Mouse (Mus musculus) liver, embryonic 15.5 days (tissue): ENCODE results near the gene Cenpx. TPM values are rescaled to one million over a fixed set of nuclear protein-coding genes. Genes with fewer than 3 reads are reported as not detected.
A peak's percentile ranks its signal among the peaks of the same experiment; 100 is the strongest.
"Not testable (repeated sequence)": the region's sequence is repeated elsewhere in the genome, so short reads cannot be mapped to it uniquely, and the experiment has no call there.

Experiments used
- ATAC-seq: fragments of 200-750 bp; cut with Nextera tagmentation; 2 replicates; pipeline ENCODE4 v1.8.0; 2017; ENCODE audit warnings: moderate number of reproducible peaks, mild to moderate bottlenecking, moderate library complexity; ENCODE audit not compliant: insufficient read depth
- H3K27ac ChIP-seq: fragments of 300-500 bp; sonication (generic); replicated peaks from 2 replicates; pipeline ENCODE4 v1.5.1; 2015; ENCODE audit warnings: mild to moderate bottlenecking, inconsistent platforms
- H3K27me3 ChIP-seq: fragments of 300-500 bp; sonication (generic); 2 replicates; pipeline ENCODE4 v1.6.1; 2015; ENCODE audit warnings: mild to moderate bottlenecking, inconsistent platforms
- H3K36me3 ChIP-seq: fragments of 300-500 bp; sonication (generic); replicated peaks from 2 replicates; pipeline ENCODE4 v1.6.1; 2015; ENCODE audit warnings: moderate library complexity, mild to moderate bottlenecking, inconsistent platforms
- H3K4me1 ChIP-seq: fragments of 300-500 bp; sonication (generic); replicated peaks from 2 replicates; pipeline ENCODE4 v1.6.1; 2015; ENCODE audit warnings: inconsistent platforms
- H3K4me2 ChIP-seq: fragments of 300-500 bp; sonication (generic); 2 replicates; pipeline ENCODE4 v1.6.1; 2015; ENCODE audit warnings: moderate library complexity, mild to moderate bottlenecking, inconsistent platforms
- H3K4me3 ChIP-seq: fragments of 300-500 bp; sonication (generic); replicated peaks from 2 replicates; pipeline ENCODE4 v1.5.1; 2015; ENCODE audit warnings: mild to moderate bottlenecking, inconsistent platforms
- H3K9ac ChIP-seq: fragments of 300-500 bp; sonication (generic); 2 replicates; pipeline ENCODE4 v1.6.1; 2015; ENCODE audit warnings: moderate library complexity, mild to moderate bottlenecking, inconsistent platforms
- H3K9me3 ChIP-seq: fragments of 300-500 bp; sonication (generic); replicated peaks from 2 replicates; pipeline ENCODE4 v1.6.1; 2016; ENCODE audit warnings: inconsistent platforms
- WGBS: fragments of 180-500 bp; shearing (Covaris S2); methylation state at CpG from one replicate; pipeline ENCODE4 v1.1.7; 2015; ENCODE audit warnings: mixed read lengths; ENCODE audit not compliant: insufficient replicate concordance; 5-methylcytosine and 5-hydroxymethylcytosine counted together
- polyA plus RNA-seq: library from polyadenylated mRNA; unstranded; fragments of >200 nt; fragmentation: Nextera tagmentation; extraction: Ambion mirVana; gene quantifications from 2 replicates; pipeline ENCODE4 v1.2.1, GENCODE M21; 2015

Cenpx gene
- polyA plus RNA-seq, 1 experiment from 2014 or later, result 88.4 TPM

GRCm38 (mm10) chr11:120675875-120676274, 37.7 kb downstream of the Cenpx start:
- H3K4me3 ChIP-seq, H3K27ac ChIP-seq, H3K9me3 ChIP-seq, H3K9ac ChIP-seq, ATAC-seq, H3K27me3 ChIP-seq, H3K4me2 ChIP-seq: not testable (repeated sequence)
- Histone ChIP-seq H3K36me3 (peaks cover 37% of the 10 kb centered on the region), H3K4me1 (peaks cover 42% of the 10 kb centered on the region)
- WGBS, result 54% methylated on average over 5 of the region's 5 CpGs

- H3K36me3 ChIP-seq, result peaks cover 21% of the 10 kb centered on the region
- H3K4me2 ChIP-seq, result peak overlapping the region; percentile 91
- peak overlapping the region; percentile 73 for H3K9ac ChIP-seq
- peak overlapping the region; percentile 85 for H3K4me3 ChIP-seq
- 0 out of 2 replicates have a peak, but pooled peaks cover 6% of the 10 kb centered on the region for H3K27me3 ChIP-seq
- peak; percentile 11 for ATAC-seq
- peaks cover 42% of the 10 kb centered on the region for H3K4me1 ChIP-seq
- peak overlapping the region; percentile 91 for H3K27ac ChIP-seq
- H3K9me3 ChIP-seq, result no peaks in the 10 kb centered on the region
- WGBS, result 22% methylated on average over 12 of the region's 12 CpGs
Measured at GRCm38 (mm10) chr11:120673594-120674122, 39.9 kb downstream of the Cenpx start.

GRCm38 (mm10) chr11:120672687-120673593, 40.6 kb downstream of the Cenpx start, which contains the start of gene Aspscr1:
Gene Aspscr1, plus strand, starts transcription at chr11:120672973.
- H3K9ac ChIP-seq, result peak within 1 kb of the TSS; percentile 73
- H3K4me2 ChIP-seq, result peak within 1 kb of the TSS; percentile 91
- WGBS, result 1% methylated on average over 78 of the region's 83 CpGs
- peak within 1 kb of the TSS; percentile 91 for H3K27ac ChIP-seq
- 0 out of 2 replicates have a peak, but pooled peaks cover 6% of the 10 kb centered on the region for H3K27me3 ChIP-seq
- H3K4me1 ChIP-seq, result peaks cover 42% of the 10 kb centered on the region
- peak; percentile 97 for ATAC-seq
- no peaks in the 10 kb centered on the region for H3K9me3 ChIP-seq
- H3K36me3 ChIP-seq, result peaks cover 14% of the 10 kb centered on the region
- H3K4me3 ChIP-seq, result peak within 1 kb of the TSS; percentile 85

- WGBS, result 24% methylated on average over 3 of the region's 3 CpGs
- Histone ChIP-seq H3K27me3 (peaks cover 58% of the 10 kb centered on the region), H3K4me1 (no peaks in the 10 kb centered on the region), H3K9ac (no peak overlapping the region), H3K9me3 (no peaks in the 10 kb centered on the region), H3K4me3 (no peak overlapping the region), H3K36me3 (no peaks in the 10 kb centered on the region), H3K4me2 (no peak overlapping the region), H3K27ac (no peak overlapping the region)
- no peak for ATAC-seq
Measured at GRCm38 (mm10) chr11:120666617-120667016, 46.9 kb downstream of the Cenpx start.

GRCm38 (mm10) chr11:120665406-120665805, 48.1 kb downstream of the Cenpx start:
- Histone ChIP-seq H3K4me3 (no peak overlapping the region), H3K4me1 (peaks cover 10% of the 10 kb centered on the region), H3K4me2 (no peak overlapping the region), H3K9ac (no peak overlapping the region), H3K36me3 (no peaks in the 10 kb centered on the region), H3K27me3 (peaks cover 69% of the 10 kb centered on the region), H3K9me3 (no peaks in the 10 kb centered on the region), H3K27ac (no peak overlapping the region)
- ATAC-seq, result no peak
- WGBS, result 68% methylated on average over 3 of the region's 3 CpGs

- Histone ChIP-seq H3K27me3 (peaks cover 80% of the 10 kb centered on the region), H3K9ac (no peak overlapping the region), H3K4me3 (no peak overlapping the region), H3K9me3 (no peaks in the 10 kb centered on the region), H3K4me1 (peaks cover 25% of the 10 kb centered on the region), H3K36me3 (no peaks in the 10 kb centered on the region), H3K27ac (no peak overlapping the region), H3K4me2 (no peak overlapping the region)
- 74% methylated on average over 5 of the region's 5 CpGs for WGBS
- ATAC-seq, result no peak
Measured at GRCm38 (mm10) chr11:120663714-120664113, 49.8 kb downstream of the Cenpx start.

GRCm38 (mm10) chr11:120662759-120663158, 50.8 kb downstream of the Cenpx start:
- no peaks in the 10 kb centered on the region for H3K9me3 ChIP-seq
- H3K4me1 ChIP-seq, result peaks cover 25% of the 10 kb centered on the region
- no peak overlapping the region for H3K4me3 ChIP-seq
- no peak for ATAC-seq
- H3K4me2 ChIP-seq, result no peak overlapping the region
- no peak overlapping the region for H3K9ac ChIP-seq
- peaks cover 90% of the 10 kb centered on the region for H3K27me3 ChIP-seq
- no peak overlapping the region for H3K27ac ChIP-seq
- WGBS, result 61% methylated on average over 6 of the region's 6 CpGs
- H3K36me3 ChIP-seq, result no peaks in the 10 kb centered on the region

- 1% methylated on average over 35 of the region's 35 CpGs for WGBS
- H3K4me2 ChIP-seq, result peak within 1 kb of the TSS; percentile 66
- peaks cover 98% of the 10 kb centered on the region for H3K27me3 ChIP-seq
- H3K4me1 ChIP-seq, result peaks cover 25% of the 10 kb centered on the region
- no peak within 1 kb of the TSS for H3K27ac ChIP-seq
- no peaks in the 10 kb centered on the region for H3K9me3 ChIP-seq
- H3K4me3 ChIP-seq, result peak within 1 kb of the TSS; percentile 45
- ATAC-seq, result no peak
- H3K36me3 ChIP-seq, result no peaks in the 10 kb centered on the region
- H3K9ac ChIP-seq, result no peak within 1 kb of the TSS
Measured at GRCm38 (mm10) chr11:120661076-120661460, 52.5 kb downstream of the Cenpx start, which contains the start of gene Notum. Gene Notum, minus strand, starts transcription at chr11:120661175.

Other genes starting within 250 kb of the Cenpx start
- 13.7 and 14.0 TPM in 2 replicates for gene Arl16, start 246.1 kb downstream of the Cenpx start, polyA plus RNA-seq
- 89.5 and 90.2 TPM in 2 replicates for gene Mrpl12, start 229.1 kb downstream of the Cenpx start, polyA plus RNA-seq
- 42.8 and 46.5 TPM in 2 replicates for gene Slc25a10, start 221.9 kb downstream of the Cenpx start, polyA plus RNA-seq
- gene Gcgr, start 183.0 kb downstream of the Cenpx start, polyA plus RNA-seq, result 16.9 and 20.5 TPM in 2 replicates
- 41.8 and 47.6 TPM in 2 replicates for gene Mcrip1, start 164.0 kb downstream of the Cenpx start, polyA plus RNA-seq
- gene Ppp1r27, start 162.6 kb downstream of the Cenpx start, polyA plus RNA-seq, result 0.36 and 0.38 TPM in 2 replicates
- 635 and 803 TPM in 2 replicates for gene P4hb, start 140.5 kb downstream of the Cenpx start, polyA plus RNA-seq
- 222 and 238 TPM in 2 replicates for gene Arhgdia, start 132.1 kb downstream of the Cenpx start, polyA plus RNA-seq
- 253 and 277 TPM in 2 replicates for gene Alyref, start 115.4 kb downstream of the Cenpx start, polyA plus RNA-seq
- 76.2 and 79.0 TPM in 2 replicates for gene Anapc11, start 115.3 kb downstream of the Cenpx start, polyA plus RNA-seq
- gene Npb, start 105.3 kb downstream of the Cenpx start, polyA plus RNA-seq, result 14.7 and 15.8 TPM in 2 replicates
- gene Pcyt2, start 95.8 kb downstream of the Cenpx start, polyA plus RNA-seq, result 138 and 165 TPM in 2 replicates
- gene Sirt7, start 88.5 kb downstream of the Cenpx start, polyA plus RNA-seq, result 32.3 and 36.9 TPM in 2 replicates
- 37.6 and 42.3 TPM in 2 replicates for gene Mafg, start 80.1 kb downstream of the Cenpx start, polyA plus RNA-seq
- gene Pycr1, start 70.0 kb downstream of the Cenpx start, polyA plus RNA-seq, result 5.1 and 5.7 TPM in 2 replicates
- 0.29 and 1.0 TPM in 2 replicates for gene Myadml2, start 65.6 kb downstream of the Cenpx start, polyA plus RNA-seq
- 0.33 and 0.40 TPM in 2 replicates for gene Notum, start 52.6 kb downstream of the Cenpx start, polyA plus RNA-seq
- gene Aspscr1, start 40.8 kb downstream of the Cenpx start, polyA plus RNA-seq, result 45.1 and 47.9 TPM in 2 replicates
- 9.7 and 11.5 TPM in 2 replicates for gene Lrrc45, start 187 bp upstream of the Cenpx start, polyA plus RNA-seq
- gene Rac3, start 7.7 kb upstream of the Cenpx start, polyA plus RNA-seq, result 0.96 and 1.5 TPM in 2 replicates
- 20.2 and 24.6 TPM in 2 replicates for gene Dcxr, start 13.5 kb upstream of the Cenpx start, polyA plus RNA-seq
- gene Cbr2, start 18.4 kb upstream of the Cenpx start, polyA plus RNA-seq, result 0.37 TPM in 1 of 2 replicates, not detected in the other
- 0.94 and 2.6 TPM in 2 replicates for gene Hmga1b, start 49.1 kb upstream of the Cenpx start, polyA plus RNA-seq
- 11.5 and 12.0 TPM in 2 replicates for gene Rfng, start 70.5 kb upstream of the Cenpx start, polyA plus RNA-seq
- gene Gps1, start 70.5 kb upstream of the Cenpx start, polyA plus RNA-seq, result 72.0 and 77.3 TPM in 2 replicates
- gene Dus1l, start 82.7 kb upstream of the Cenpx start, polyA plus RNA-seq, result 58.3 and 61.3 TPM in 2 replicates
- gene Fasn, start 110.8 kb upstream of the Cenpx start, polyA plus RNA-seq, result 20.1 and 24.9 TPM in 2 replicates
- gene Ccdc57, start 219.1 kb upstream of the Cenpx start, polyA plus RNA-seq, result 1.8 TPM in 2 replicates
- gene Slc16a3, start 234.7 kb upstream of the Cenpx start, polyA plus RNA-seq, result 73.5 and 82.2 TPM in 2 replicates